Mouse (Mus musculus) mouse trophoblast stem cell (cell line): ENCODE results near the gene Lexm.

Source experiments
- in situ Hi-C, 2 experiments: fragments of 300-500 bp; cut with MseI, MboI; formaldehyde crosslinking; loops; 2 replicates in 1 of 2; 3 replicates in 1 of 2; pipeline ENCODE4 v1.15.1; 2025

Gene Lexm

GRCm38 (mm10) chr4:106617056-106617455 lies at the start of gene Lexm:
Gene Lexm (minus strand): TSS chr4:106617241.
- in situ Hi-C loops = loop anchor here in 1 of 2 experiments (10.0 kb wide), 1 partner anchor 88 kb away; no protein-coding TSS in a partner anchor

- in situ Hi-C loops = no loop called here
These were observed 49.5 kb upstream of the Lexm start for GRCm38 (mm10) chr4:106666546-106666945.

DNA sequence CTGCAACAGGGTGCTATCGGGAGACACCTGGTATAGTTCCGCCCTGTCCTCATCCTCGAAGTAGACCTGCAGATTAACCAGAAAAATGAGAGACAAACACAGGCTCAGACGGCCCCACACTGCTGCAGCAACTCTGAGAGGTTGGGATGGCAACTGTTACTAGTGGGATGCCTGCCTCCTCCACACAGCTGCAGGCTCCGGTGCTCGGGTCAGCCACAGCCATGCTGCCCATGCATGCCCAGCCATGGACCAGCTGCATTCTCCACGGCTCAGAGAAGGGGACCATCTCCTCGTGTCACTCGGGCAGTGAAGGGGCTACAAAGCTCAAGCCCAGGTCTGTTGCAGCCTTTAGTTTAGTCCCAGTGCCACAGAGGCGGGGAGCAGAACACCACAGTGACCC lies 48.6 kb upstream of the Lexm start:
- in situ Hi-C loops = no loop called here

GRCm38 (mm10) chr4:106665269-106665668 lies 48.2 kb upstream of the Lexm start:
- in situ Hi-C loops = no loop called here

DNA sequence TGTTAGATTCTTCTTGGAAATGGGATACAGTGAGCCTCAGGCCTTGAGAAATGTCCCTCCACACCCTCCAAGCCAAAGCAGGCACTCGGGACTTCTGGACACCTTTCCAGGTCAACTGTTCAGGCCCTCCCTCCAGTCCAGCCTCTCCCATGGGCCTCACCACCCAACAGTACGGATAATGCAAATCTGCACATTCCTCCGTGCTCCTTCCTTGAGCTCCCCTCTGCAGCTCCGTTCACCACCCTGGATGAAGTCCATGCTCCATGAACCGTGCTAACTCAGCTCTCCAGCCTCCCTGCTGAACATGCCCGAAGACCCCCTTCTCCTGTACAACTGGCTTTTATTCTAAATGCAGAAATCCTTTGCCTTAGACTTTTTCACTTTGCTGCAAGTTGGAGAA lies 47.7 kb upstream of the Lexm start:
- in situ Hi-C loops = no loop called here

DNA sequence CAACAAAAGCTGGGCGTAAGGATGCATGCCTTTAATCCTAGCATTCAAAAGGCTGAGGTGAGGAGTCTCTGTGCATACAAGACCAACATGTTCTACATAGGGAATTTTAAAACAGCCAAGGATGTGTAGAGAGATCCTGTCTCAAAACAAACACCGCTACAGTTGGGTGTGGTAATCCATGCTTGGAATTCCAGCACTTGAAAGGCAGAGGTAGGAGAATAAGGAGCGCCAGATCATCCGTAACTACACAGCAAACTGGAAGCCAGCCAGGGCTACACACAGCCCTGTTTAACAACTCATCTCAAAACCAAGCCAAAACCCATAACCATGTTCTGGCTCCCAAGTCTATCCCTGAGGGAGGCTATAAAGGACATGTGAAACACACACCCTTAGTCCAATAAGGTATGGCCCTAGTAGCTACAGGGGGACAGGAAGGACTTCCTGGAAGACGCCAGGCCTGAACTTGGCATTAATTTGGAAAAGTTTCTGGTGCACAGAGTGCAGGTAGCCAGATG lies 47.0 kb upstream of the Lexm start:
- in situ Hi-C loops = no loop called here

GRCm38 (mm10) chr4:106655681-106656080 lies 38.6 kb upstream of the Lexm start:
- in situ Hi-C loops = no loop called here

- in situ Hi-C loops = no loop called here
These were observed 36.0 kb upstream of the Lexm start for GRCm38 (mm10) chr4:106653051-106653450.

GRCm38 (mm10) chr4:106652546-106652945 lies 35.5 kb upstream of the Lexm start:
- in situ Hi-C loops = no loop called here

DNA sequence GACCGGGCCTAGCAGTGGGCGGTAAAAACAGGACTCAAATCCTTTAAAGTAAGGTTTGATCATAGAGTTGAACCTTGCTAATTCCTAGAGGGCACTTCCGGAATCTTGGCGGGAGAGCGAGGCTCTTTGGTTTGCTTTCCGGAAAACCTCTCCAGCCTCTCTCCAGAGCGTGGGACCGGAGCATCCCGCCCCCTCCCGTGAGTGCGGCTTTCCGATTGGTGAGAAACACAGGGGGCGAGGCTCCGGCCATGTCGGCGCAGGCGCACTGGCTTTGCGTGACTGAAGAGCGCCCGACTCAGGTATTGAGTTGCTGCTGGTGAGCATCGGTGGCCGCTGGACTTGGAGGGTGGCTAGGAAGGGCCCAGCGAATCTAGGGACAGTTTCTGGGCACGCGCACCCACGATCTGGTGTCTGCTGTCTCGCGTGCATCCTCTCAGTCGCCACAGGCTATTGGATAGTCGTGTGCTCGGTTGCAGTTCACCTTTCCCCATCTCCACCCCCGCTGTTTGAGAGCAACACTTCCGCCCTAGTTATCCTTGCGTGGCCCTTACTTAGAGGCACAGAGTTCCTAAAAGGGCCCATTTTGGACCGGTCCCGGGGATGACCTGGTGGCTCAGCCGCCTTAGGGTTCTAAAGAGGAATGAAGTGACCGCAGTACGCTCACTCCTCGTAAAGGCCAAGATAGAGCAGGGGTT lies 33.9 kb upstream of the Lexm start, which contains the start of gene Pars2:
TSS of gene Pars2 (plus strand) at position 237 of the 695 bp plus-strand sequence.
- in situ Hi-C loops = no loop called here

- in situ Hi-C loops = no loop called here
These were observed 30.1 kb upstream of the Lexm start for GRCm38 (mm10) chr4:106647137-106647536.

DNA sequence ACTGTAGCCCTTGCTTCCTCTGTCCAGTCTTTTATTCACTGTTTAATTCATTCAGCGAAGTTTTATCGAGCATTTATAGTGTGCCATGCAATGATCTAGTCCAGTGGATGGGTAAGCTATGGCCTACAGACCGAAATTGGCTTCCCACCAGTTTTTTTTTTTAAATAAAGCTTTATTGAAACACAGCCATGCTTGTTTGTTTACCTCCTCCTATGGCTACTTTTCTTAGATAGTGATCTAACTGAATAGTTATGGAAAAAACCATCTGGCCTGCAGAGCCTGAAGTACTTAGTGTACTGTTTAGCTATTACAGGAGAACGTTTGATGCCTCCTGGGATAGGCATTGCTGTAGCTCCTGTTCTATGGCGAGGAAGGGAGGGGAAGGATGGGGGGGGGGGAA lies 28.8 kb upstream of the Lexm start:
- in situ Hi-C loops = no loop called here

DNA sequence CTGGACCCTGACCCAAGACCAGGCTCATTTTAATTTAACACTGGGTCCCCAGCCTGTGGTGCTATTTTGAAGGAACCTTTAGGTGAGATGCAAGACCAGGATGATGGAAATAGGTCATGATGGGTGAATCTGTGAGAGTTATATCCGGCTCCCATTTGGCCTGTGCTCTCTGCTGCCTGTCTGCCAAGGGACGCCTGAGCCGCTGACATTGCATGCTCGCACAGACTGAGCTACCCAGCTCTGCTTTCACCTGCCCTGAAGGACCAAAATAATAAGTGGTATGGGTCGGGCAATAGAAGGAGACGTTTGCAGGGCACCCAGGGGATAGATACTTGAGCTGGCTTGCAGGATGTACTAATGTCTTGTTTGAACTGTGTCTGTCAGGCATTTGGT lies 27.2 kb upstream of the Lexm start:
- in situ Hi-C loops = no loop called here

- in situ Hi-C loops = no loop called here
These were observed 26.6 kb upstream of the Lexm start for GRCm38 (mm10) chr4:106643483-106644217.

DNA sequence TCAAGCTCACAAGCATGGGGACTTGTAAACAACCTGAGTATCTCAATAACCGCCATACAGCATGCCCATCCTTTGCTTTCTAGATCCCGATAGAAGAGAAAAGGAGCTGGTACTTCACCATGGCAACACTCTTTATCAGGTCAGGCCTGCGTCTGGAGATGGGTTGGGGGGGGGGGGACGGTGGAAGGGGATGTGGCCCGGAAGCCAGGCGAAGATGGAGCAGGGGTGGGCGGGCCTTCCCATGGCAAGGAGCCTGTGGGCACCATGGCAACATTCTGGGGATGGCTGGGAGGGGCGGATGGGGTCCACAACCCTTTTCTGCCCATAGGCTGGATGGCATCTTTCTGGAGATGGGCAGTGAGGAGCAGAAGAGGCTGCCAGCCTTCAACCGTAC lies 17.0 kb upstream of the Lexm start:
- in situ Hi-C loops = loop anchor here in 1 of 2 experiments (5.0 kb wide), 1 partner anchor 73 kb away; no protein-coding TSS in a partner anchor

DNA sequence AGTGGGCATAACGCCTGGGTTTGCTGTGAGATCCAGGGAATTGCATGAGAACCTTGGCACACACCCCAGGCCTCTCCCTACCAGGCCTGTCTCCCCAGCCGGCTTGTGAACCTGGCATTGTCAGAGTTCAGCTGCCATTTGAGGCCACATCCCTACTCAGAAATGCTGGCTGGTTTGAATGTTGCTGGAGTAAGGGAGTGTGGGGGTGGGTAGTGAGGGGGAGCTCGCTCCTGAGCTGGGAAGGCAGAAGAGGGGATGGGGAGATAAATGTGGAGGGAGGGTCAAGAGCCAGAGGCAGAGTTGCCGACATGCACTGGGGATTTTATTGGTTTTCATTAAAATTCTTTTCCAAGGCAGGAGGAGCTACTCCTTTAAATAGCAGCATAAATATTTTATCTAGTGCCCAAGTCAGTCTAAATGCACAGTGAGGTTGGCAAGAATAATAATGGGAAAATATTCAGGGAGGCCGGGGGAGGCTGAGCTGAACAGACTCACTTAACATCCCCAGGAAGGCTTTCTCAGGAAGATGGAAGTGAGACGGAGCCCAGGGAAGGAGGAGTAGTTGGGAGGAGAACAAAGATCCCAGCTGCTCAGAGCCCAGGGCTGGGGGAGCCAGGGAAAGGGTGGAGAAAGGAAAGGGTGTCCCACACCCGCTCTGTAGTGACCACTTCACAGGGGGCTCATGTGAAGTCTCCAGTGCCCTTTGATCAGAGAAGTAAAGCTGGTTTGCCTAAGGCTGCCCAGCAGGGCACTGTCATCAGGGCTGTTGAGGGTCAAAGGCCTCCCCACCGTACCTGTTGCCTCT lies 16.4 kb upstream of the Lexm start:
- in situ Hi-C loops = loop anchor here in 1 of 2 experiments (5.0 kb wide), 1 partner anchor 74 kb away; no protein-coding TSS in a partner anchor

GRCm38 (mm10) chr4:106632313-106632712 lies 15.3 kb upstream of the Lexm start:
- in situ Hi-C loops = loop anchor here in 1 of 2 experiments (5.0 kb wide), 1 partner anchor 75 kb away; no protein-coding TSS in a partner anchor

GRCm38 (mm10) chr4:106630333-106631220 lies 13.5 kb upstream of the Lexm start:
- in situ Hi-C loops = loop anchor here in 1 of 2 experiments (5.0 kb wide), 1 partner anchor 77 kb away; no protein-coding TSS in a partner anchor

GRCm38 (mm10) chr4:106629374-106629773 lies 12.3 kb upstream of the Lexm start:
- in situ Hi-C loops = no loop called here

- in situ Hi-C loops = no loop called here
These were observed 11.8 kb upstream of the Lexm start for GRCm38 (mm10) chr4:106628650-106629360.
